Mouse (Mus musculus) adrenal gland, adult 8-10 months (tissue): ENCODE data around the gene Erfe. TPM values are rescaled to one million over a fixed set of nuclear protein-coding genes. Genes with fewer than 3 reads are reported as not detected.

Source experiments
- DNase-seq: peaks from one replicate; pipeline ENCODE4 v3.0.0; 2022
- total RNA-seq, 4 experiments: library from RNA; stranded (reverse); gene quantifications; 2 replicates each; pipeline ENCODE4 v1.2.4; 2022

The Erfe gene
- 1 to 10 TPM; 1.7 to 8.3 (median 4.8) TPM for total RNA-seq

GRCm38 (mm10) chr1:91366215-91367108 is at the start of gene Erfe:
Erfe (plus strand) TSS chr1:91366430.
- no peak for DNase-seq

- no peak for DNase-seq
Observed at GRCm38 (mm10) chr1:91317656-91318055, 48.6 kb upstream of the Erfe start.

DNA sequence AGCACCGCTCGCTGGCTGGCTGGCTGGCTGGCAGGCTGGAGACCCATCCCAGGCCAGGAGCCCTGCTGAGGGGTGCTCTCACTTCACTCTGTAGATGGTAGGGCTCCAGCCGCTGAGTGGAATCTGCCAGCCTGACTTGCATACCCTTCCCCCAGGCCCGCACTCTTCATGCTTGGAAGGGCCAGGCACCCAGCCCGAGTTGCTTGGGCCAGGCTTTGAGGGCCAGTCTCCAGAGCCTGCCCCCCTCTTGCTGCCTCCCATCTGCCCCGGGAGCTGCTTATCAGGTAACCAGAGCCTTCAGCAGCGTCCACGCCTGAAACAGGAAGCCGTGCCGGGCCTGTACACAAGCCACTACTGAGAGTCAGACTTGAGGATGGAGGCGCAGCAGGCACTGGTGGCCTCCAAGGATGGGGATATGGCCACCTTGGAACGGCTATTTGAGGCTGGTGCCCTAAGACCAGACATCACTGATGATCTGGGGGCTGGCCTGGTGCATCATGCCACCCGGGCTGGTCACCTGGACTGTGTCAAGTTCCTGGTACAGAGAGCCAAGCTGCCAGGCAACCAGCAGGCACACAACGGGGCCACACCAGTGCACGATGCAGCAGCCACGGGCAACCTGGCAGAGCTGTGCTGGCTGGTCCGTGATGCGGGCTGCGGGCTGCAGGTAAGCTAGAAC is 44.3 kb upstream of the Erfe start, which contains the start of gene Espnl:
Gene Espnl, plus strand, starts transcription at position 316 of the 679 bp plus-strand sequence.
- DNase-seq: no peak

GRCm38 (mm10) chr1:91324646-91325045 is 41.6 kb upstream of the Erfe start:
- DNase-seq: no peak

DNA sequence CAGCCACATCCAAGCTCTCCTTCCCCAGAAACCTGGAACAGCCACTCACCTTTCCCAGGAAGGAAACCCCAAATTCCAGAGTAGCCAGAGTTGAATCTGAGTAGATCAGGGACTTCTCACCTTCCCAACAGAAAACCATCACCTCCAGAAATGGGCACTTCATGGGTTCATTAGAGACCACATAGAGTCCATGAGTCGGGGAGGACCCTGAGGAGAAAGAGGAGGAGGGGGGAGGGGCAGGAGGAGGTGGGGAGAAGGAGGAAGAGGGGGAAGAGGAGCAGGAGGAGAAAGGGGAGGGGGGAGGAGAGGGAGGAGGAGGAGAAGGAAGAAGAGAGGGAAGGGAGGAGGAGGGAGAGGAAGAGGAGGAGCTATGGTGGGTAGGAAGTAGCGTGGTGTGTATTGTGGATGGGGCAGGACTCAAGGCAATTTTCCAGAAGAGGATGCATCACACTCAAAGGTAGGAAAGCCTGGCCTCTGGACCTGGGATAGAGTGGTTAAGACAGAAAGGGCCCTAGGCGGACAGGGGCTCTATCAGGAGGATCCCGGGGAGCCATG is 40.7 kb upstream of the Erfe start:
- DNase-seq: no peak

DNA sequence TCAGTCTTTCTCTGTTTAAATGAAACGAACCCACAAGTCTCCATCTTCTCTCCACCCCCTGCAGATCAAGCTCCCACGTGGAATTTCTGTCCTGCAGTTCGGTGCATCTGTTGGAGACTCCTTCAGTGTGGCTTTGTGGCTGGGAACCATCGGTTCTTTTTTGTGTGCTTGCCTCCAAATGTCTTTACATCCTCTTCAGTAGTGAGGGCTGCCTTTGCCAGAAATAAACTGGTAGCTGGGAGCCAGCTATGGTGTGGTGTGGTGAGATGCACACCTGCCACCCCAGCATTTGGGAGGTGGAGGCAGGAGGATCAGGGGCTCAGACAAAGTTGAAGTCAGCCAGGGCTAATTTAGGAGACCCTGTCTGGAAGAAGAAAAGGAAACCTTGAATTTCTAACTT is 34.1 kb upstream of the Erfe start:
- DNase-seq: no peak

- no peak for DNase-seq
Observed at GRCm38 (mm10) chr1:91333582-91333981, 32.6 kb upstream of the Erfe start.

DNA sequence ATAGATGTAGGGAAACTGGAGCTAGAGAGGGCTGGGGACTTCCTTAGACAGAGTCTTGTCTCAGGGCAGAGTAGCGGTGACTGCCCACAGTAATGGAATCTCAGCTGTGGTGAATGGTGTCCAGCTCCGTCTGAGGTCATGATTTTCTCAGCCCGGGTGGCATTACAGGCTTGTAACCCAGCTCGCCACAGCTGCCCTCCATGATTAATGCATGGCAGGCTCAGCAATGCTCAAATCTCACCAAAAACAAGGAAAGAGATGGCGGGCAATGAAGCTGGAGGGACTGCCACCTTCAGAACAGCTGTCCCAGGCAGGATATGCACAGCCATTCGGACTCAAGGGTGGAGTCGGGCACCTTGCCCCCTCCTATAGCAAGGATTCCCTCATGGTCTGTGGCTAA is 28.9 kb upstream of the Erfe start:
- no peak for DNase-seq

DNA sequence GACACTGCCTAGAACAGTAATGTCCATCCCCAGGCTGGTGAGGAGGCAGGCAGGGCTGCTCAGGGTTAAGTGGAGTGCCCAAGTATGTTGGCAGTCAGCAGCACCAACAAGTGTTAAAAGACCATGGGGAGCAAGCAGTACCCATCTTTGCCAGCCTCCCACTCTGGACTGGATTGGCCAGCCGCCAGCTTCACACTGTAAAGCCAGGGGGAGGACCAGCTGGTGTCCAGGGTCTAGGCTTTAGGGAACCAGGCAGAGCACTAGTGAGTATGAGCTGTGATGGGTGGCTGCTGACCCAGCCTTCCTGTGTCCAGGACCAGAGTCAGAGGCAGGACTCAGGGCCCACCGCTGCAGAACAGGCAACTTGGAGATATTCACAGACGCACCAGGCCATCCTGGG is 22.2 kb upstream of the Erfe start:
- DNase-seq: no peak

GRCm38 (mm10) chr1:91344921-91345685 is 21.1 kb upstream of the Erfe start:
- no peak for DNase-seq

GRCm38 (mm10) chr1:91346892-91347291 is 19.3 kb upstream of the Erfe start:
- DNase-seq: peak; percentile 43

GRCm38 (mm10) chr1:91350841-91351240 is 15.4 kb upstream of the Erfe start, which contains the start of gene Klhl30:
Klhl30 (plus strand) TSS chr1:91351016.
- no peak for DNase-seq

DNA sequence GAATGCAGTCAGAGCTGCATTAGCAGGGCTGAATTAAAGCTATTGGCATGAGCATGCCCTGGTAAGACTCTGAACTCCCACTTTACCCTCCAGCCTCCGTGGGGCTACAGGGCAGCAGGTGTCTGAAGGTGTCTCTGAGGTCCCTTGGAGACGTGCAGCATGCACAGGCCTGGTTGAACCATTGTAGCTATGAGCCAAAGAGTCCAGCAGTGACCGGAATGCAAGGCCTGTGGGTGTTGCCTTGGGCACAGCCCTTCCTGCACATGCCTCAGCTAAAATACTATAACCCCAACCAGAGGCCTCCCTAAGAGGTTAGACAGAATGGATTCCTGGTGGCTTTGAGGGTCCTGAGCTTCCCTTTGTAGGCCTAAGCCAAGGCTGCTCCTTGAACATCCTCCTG is 15.0 kb upstream of the Erfe start:
- DNase-seq: no peak

DNA sequence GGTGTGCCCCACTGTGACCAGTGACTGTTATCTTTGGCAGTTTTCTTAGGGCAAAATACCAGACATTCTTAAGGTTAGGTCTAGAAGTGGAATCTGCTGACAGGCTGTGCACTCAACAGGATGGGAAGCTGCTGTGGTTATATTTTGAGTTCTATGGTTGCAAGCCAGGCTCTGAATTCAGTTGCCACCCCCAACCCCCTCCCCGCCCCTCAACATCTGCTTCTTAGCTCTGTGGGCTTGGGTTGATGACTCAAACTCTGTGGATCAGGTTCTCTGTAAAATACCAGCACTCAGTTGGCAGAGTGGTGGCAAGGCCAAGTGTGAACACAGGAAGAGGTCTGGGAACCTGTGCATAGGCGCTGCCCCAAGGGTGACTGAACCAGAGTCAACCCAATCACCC is 14.0 kb upstream of the Erfe start:
- DNase-seq: no peak

DNA sequence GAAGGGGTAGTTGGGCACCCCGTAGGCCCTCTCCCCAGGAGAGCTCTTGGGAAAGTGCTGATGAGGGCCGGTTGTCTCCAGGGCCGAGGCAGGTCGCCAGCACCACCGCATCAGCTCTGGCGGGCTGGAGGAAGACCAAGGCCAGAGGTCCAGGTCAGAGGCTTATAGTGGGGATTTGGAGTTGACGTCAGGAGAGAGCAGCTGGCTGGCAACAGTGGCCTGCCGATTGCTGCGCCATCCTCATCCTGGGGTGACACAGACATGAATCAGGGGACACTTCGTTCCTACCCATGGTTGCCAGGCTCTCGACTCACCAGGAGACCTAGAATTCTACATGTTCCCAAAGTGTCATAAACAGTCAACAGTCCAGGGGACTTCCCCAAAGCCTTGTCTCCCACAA is 10.1 kb upstream of the Erfe start:
- DNase-seq: no peak

GRCm38 (mm10) chr1:91362113-91362512 is 4.1 kb upstream of the Erfe start:
- no peak for DNase-seq

DNA sequence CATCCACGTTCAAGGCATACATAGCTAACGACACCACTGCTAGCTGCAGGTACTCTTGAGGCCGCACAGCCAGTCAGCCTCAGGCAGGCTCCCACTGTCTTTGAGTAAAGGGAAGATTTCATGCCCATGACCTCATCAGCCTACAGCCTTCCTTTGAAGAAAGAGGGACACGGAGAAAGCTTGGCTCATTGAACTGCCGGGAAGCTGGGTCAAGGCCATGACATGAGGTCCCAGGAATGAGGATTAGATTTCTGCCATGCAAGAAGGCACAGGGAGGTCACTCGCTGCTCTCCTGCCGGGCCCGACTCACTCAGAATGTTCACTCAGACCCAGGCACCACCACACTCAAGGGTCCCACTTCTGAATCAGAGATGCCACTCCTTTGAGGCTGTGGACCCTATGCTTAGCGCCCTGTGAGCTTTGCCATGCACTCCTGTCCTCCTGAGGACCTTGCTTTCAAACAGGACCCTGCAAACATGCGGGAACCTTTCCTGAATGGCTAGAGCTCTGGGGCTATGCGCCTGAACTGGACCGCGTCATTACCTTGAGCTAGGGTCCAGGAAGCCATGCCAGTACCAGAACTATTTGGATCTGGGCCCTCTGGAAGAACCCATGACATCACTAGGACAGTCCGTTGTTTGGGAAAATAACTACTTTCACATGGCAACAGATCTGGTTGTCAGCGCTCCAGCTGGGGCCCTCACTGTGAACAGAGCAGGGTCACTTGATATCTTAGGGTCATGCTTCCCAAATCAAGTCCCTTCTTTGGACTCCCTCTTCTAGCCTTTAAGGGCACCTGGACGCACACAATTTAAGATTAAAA is 1.2 kb upstream of the Erfe start:
- DNase-seq: no peak

GRCm38 (mm10) chr1:91365816-91366214 is 415 bp upstream of the Erfe start:
- DNase-seq: no peak

- no peak for DNase-seq
Observed at GRCm38 (mm10) chr1:91367295-91367694, 1.1 kb downstream of the Erfe start.

DNA sequence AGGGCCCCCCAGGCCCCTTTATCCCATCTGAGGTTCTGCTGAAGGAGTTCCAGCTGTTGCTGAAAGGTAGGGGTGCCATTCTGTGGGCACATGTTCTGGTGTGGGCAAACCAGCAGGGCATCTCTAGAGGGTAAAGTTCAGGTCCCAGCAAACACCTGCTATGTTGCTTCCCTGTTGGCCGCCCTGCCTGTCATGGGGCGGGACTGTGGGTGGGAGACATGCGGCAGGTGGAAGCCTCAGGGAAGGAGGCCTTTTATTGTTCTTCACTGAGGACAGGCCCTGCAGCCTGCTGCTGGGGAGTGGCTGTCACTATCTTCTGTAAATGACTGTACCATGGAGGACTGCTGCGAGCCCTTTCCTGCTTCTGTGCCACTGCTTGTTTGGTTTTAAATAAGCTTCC is 3.2 kb downstream of the Erfe start:
- no peak for DNase-seq

DNA sequence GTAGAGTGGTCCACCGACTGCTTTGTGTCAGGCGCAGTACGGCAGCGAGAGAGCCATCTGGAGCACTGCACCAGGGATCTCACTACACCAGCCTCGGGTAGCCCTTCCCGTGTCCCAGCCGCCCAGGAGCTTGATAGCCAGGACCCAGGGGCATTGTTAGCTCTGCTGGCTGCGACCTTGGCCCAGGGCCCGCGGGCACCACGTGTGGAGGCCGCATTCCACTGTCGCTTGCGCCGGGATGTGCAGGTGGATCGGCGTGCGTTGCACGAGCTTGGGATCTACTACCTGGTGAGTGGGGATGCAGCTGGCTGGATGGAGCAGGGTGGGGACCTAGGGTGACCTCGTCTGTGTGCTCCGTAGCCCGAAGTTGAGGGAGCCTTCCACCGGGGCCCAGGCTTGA is 3.8 kb downstream of the Erfe start:
- no peak for DNase-seq

GRCm38 (mm10) chr1:91373414-91373835 is 7.2 kb downstream of the Erfe start:
- DNase-seq: no peak
